Mouse (Mus musculus): Measurements from ENCODE around the gene Atp6v0c.

Gene Atp6v0c

GRCm38 (mm10) chr17:24197032-24197824 lies 27.7 kb upstream of the Atp6v0c start:
- DNase-seq, result no peak

- DNase-seq, result no peak
Measured at GRCm38 (mm10) chr17:24195349-24195748, 25.8 kb upstream of the Atp6v0c start.

- no peak for DNase-seq
Measured at GRCm38 (mm10) chr17:24193769-24194168, 24.3 kb upstream of the Atp6v0c start.

- DNase-seq, result no peak
Measured at GRCm38 (mm10) chr17:24193268-24193667, 23.8 kb upstream of the Atp6v0c start.

- no peak for DNase-seq
Measured at GRCm38 (mm10) chr17:24192848-24193247, 23.3 kb upstream of the Atp6v0c start.

- no peak for DNase-seq
Measured at GRCm38 (mm10) chr17:24191481-24191880, 22.0 kb upstream of the Atp6v0c start.

- no peak for DNase-seq
Measured at GRCm38 (mm10) chr17:24190934-24191333, 21.4 kb upstream of the Atp6v0c start.

GRCm38 (mm10) chr17:24174259-24174658 lies 4.8 kb upstream of the Atp6v0c start:
- no peak for DNase-seq

GRCm38 (mm10) chr17:24173423-24173822 lies 3.9 kb upstream of the Atp6v0c start:
- DNase-seq, result peak; percentile 72

- no peak for DNase-seq
Measured at GRCm38 (mm10) chr17:24171738-24172137, 2.2 kb upstream of the Atp6v0c start.

- no peak for DNase-seq
Measured at GRCm38 (mm10) chr17:24170729-24171128, 1.2 kb upstream of the Atp6v0c start.

- no peak for DNase-seq
Measured at GRCm38 (mm10) chr17:24170125-24170524, 623 bp upstream of the Atp6v0c start.

GRCm38 (mm10) chr17:24168590-24169277 lies 768 bp downstream of the Atp6v0c start:
- peak; percentile 53 for DNase-seq

- DNase-seq, result peak; percentile 28
Measured at GRCm38 (mm10) chr17:24167891-24168505, 1.5 kb downstream of the Atp6v0c start.

- peak; percentile 35 for DNase-seq
Measured at GRCm38 (mm10) chr17:24167120-24167519, 2.4 kb downstream of the Atp6v0c start.

GRCm38 (mm10) chr17:24164566-24165259 lies 4.8 kb downstream of the Atp6v0c start:
- DNase-seq, result peak; percentile 64

GRCm38 (mm10) chr17:24163176-24163962 lies 6.1 kb downstream of the Atp6v0c start, which contains the start of gene Amdhd2:
Gene Amdhd2, minus strand, starts transcription at chr17:24163766.
- DNase-seq, result peak; percentile 99

GRCm38 (mm10) chr17:24162584-24163175 lies 6.8 kb downstream of the Atp6v0c start:
- peak; percentile 81 for DNase-seq

- DNase-seq, result peak; percentile 32
Measured at GRCm38 (mm10) chr17:24161466-24161865, 8.0 kb downstream of the Atp6v0c start.

GRCm38 (mm10) chr17:24157526-24157925 lies 12.0 kb downstream of the Atp6v0c start:
- DNase-seq, result no peak

- no peak for DNase-seq
Measured at GRCm38 (mm10) chr17:24157121-24157520, 12.4 kb downstream of the Atp6v0c start.

- no peak for DNase-seq
Measured at GRCm38 (mm10) chr17:24156394-24156793, 13.1 kb downstream of the Atp6v0c start.
